Mouse (Mus musculus) CH12.LX (cell line): ENCODE data around the gene Lcn3. TPM values are rescaled to one million over a fixed set of nuclear protein-coding genes. Genes with fewer than 3 reads are reported as not detected.

ENCODE experiments used
- DNase-seq: peaks from one replicate; pipeline ENCODE4 v3.0.0-alpha.2; 2013; ENCODE audit errors: extremely low read depth
- H3K27ac ChIP-seq: 2 replicates; pipeline ENCODE4 v1.5.1; 2012; ENCODE audit warnings: low read depth, mild to moderate bottlenecking, control low read depth, moderate library complexity; ENCODE audit not compliant: insufficient read depth
- H3K27me3 ChIP-seq: replicated peaks from 2 replicates; pipeline ENCODE3; 2012; ENCODE audit warnings: inconsistent platforms
- H3K36me3 ChIP-seq, 2 experiments: replicated peaks in 1 of 2; 2 replicates each; pipeline versions ENCODE3 to v1.6.1; 2012; ENCODE audit warnings: inconsistent platforms in 1 of 2, low read length in 1 of 2, mild to moderate bottlenecking in 1 of 2, mixed read lengths in 1 of 2, moderate library complexity in 1 of 2; ENCODE audit not compliant: control insufficient read depth in 1 of 2, insufficient read depth in 1 of 2
- H3K4me1 ChIP-seq, 2 experiments: 2 replicates each; pipeline ENCODE4 v1.6.1; 2012; ENCODE audit warnings: inconsistent platforms in 1 of 2, moderate library complexity in 1 of 2; ENCODE audit not compliant: insufficient read depth in 2 of 2, control insufficient read depth in 1 of 2
- H3K4me2 ChIP-seq: 2 replicates; pipeline ENCODE4 v1.6.1; 2012; ENCODE audit warnings: low read depth, mild to moderate bottlenecking, control low read depth; ENCODE audit not compliant: poor library complexity, insufficient read depth, severe bottlenecking
- H3K4me3 ChIP-seq, 3 experiments: fragments of 150-350 bp in 1 of 3; sonication (generic) in 1 of 3; replicated peaks in 1 of 3; 2 replicates each; pipeline versions ENCODE3 to v1.5.1; 2011 to 2012; ENCODE audit warnings: low read depth in 2 of 3, low read length in 2 of 3, mild to moderate bottlenecking in 2 of 3, moderate library complexity in 2 of 3, control low read depth in 1 of 3, improper control_type of control experiment in 1 of 3, inconsistent platforms in 1 of 3, mixed read lengths in 1 of 3; ENCODE audit not compliant: poor library complexity in 1 of 3
- H3K79me2 ChIP-seq: replicated peaks from 2 replicates; pipeline ENCODE4 v1.6.1; 2012; ENCODE audit warnings: mild to moderate bottlenecking, moderate library complexity; ENCODE audit not compliant: control insufficient read depth, poor library complexity, insufficient read depth, severe bottlenecking; ENCODE audit errors: extremely low read depth
- H3K9ac ChIP-seq: 2 replicates; pipeline ENCODE4 v1.6.1; 2012; ENCODE audit warnings: low read depth, mild to moderate bottlenecking, control low read depth, moderate library complexity; ENCODE audit not compliant: insufficient read depth
- H3K9me3 ChIP-seq: replicated peaks from 2 replicates; pipeline ENCODE3; 2012; ENCODE audit warnings: low read length, inconsistent platforms, mixed read lengths
- BHLHE40 ChIP-seq: IDR thresholded peaks from 2 replicates; pipeline ENCODE4 v1.6.1; 2011; ENCODE audit warnings: mild to moderate bottlenecking, low read depth, low read length, improper control_type of control experiment
- CHD1 ChIP-seq: IDR thresholded peaks from 2 replicates; pipeline ENCODE4 v1.6.1; 2012; ENCODE audit warnings: low read depth, low read length, improper control_type of control experiment, inconsistent platforms
- CHD2 ChIP-seq: IDR thresholded peaks from 2 replicates; pipeline ENCODE4 v1.6.1; 2011; ENCODE audit warnings: low read length, improper control_type of control experiment
- E2F4 ChIP-seq: IDR thresholded peaks from 2 replicates; pipeline ENCODE4 v1.6.1; 2011; ENCODE audit warnings: low read depth, low read length, improper control_type of control experiment; ENCODE audit not compliant: insufficient replicate concordance
- ELF1 ChIP-seq: IDR thresholded peaks from 2 replicates; pipeline ENCODE4 v1.6.1; 2014; ENCODE audit warnings: low read depth, mild to moderate bottlenecking, inconsistent platforms, low read length, improper control_type of control experiment
- MAFK ChIP-seq: IDR thresholded peaks from 2 replicates; pipeline ENCODE4 v1.6.1; 2011; ENCODE audit warnings: low read length, improper control_type of control experiment; ENCODE audit not compliant: insufficient replicate concordance
- MEF2A ChIP-seq: IDR thresholded peaks from 2 replicates; pipeline ENCODE4 v1.6.1; 2014; ENCODE audit warnings: low read depth, mild to moderate bottlenecking, inconsistent platforms, low read length, improper control_type of control experiment, borderline replicate concordance
- NELFE ChIP-seq: IDR thresholded peaks from 2 replicates; pipeline ENCODE4 v1.6.1; 2011; ENCODE audit warnings: low read depth, low read length, improper control_type of control experiment
- NRF1 ChIP-seq: IDR thresholded peaks from 2 replicates; pipeline ENCODE4 v1.6.1; 2014; ENCODE audit warnings: low read depth, mild to moderate bottlenecking, inconsistent platforms, low read length, improper control_type of control experiment, moderate library complexity
- SMC3 ChIP-seq: IDR thresholded peaks from 2 replicates; pipeline ENCODE4 v1.6.1; 2011; ENCODE audit warnings: low read depth, low read length, improper control_type of control experiment
- TCF12 ChIP-seq: IDR thresholded peaks from 2 replicates; pipeline ENCODE4 v1.6.1; 2014; ENCODE audit warnings: low read depth, mild to moderate bottlenecking, inconsistent platforms, low read length, improper control_type of control experiment
- USF1 ChIP-seq: IDR thresholded peaks from 2 replicates; pipeline ENCODE4 v1.6.1; 2014; ENCODE audit warnings: low read depth, mild to moderate bottlenecking, inconsistent platforms, low read length, improper control_type of control experiment
- ZKSCAN1 ChIP-seq: IDR thresholded peaks from 2 replicates; pipeline ENCODE4 v1.6.1; 2012; ENCODE audit warnings: low read depth, inconsistent platforms, low read length, improper control_type of control experiment, borderline replicate concordance
- ZNF384 ChIP-seq: IDR thresholded peaks from 2 replicates; pipeline ENCODE4 v1.6.1; 2012; ENCODE audit warnings: low read depth, low read length, improper control_type of control experiment, inconsistent platforms
- dilution Hi-C: fragments of 300-500 bp; cut with MboI; formaldehyde crosslinking; loops from 2 replicates; pipeline ENCODE4 v1.14.3; 2020; ENCODE audit warnings: low sequenced_read_pairs; ENCODE audit not compliant: extremely low pct_unique_long_range_greater_than_20kb, extremely low pct_ligation_motif_present
- in situ Hi-C: fragments of 300-500 bp; cut with MboI; formaldehyde crosslinking; loops from 3 replicates; pipeline ENCODE4 v1.14.3; 2019; ENCODE audit warnings: low sequenced_read_pairs, low pct_ligation_motif_present, low pct_unique_long_range_greater_than_20kb, mixed read lengths
- polyA plus RNA-seq: library from polyadenylated mRNA; unstranded; fragments of >175 nt; gene quantifications from 2 replicates; pipeline ENCODE4 v1.2.1, GENCODE M21; 2012; ENCODE audit warnings: low read depth; ENCODE audit not compliant: insufficient read length
- total RNA-seq, 2 experiments: library from RNA; depleted of rRNA; stranded (reverse); fragments of 300-350 nt in 1 of 2; fragments of >200 nt in 1 of 2; gene quantifications; 2 replicates each; pipeline ENCODE4 v1.2.3; 2012 to 2014

Gene Lcn3
- total and polyA plus RNA-seq, 3 experiments: not detected

DNA sequence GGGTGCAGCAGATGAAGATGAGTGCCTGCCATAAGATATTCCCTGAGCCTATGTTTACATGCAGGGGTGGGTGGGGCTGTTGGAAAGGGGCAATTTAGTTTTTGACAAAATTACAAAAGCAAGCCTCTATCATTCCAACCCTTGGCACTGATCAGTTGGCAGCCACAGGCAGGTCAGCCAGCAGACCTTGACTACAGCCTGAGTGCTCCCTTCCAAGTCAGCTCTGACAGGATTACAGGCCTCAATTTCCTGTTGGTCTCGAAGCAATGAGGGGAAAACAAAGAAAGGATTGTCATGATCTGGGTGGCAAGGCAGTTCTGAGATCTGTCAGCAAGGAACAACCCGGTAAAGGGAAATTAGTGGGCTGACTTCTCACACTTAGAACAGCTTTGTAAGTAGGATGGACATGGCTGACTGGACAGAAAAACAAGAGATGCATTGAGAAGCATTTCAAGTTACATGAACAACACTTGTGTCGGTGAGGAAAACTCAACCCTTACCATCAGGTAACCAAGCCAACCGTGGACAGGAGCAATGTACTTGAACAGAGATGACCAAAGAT lies 7.2 kb upstream of the Lcn3 start:
- H3K27me3 ChIP-seq: peaks cover 18% of the 10 kb centered on the region
- no peaks in the 10 kb centered on the region for H3K79me2 ChIP-seq
- no peak overlapping the region for H3K27ac ChIP-seq
- no peak for DNase-seq
- no peaks in the 10 kb centered on the region for H3K36me3 ChIP-seq
- H3K9me3 ChIP-seq: peaks cover 3% of the 10 kb centered on the region
- H3K9ac ChIP-seq: no peak overlapping the region
- H3K4me2 ChIP-seq: no peak overlapping the region
- in situ Hi-C loops: no loop called here
- 0 out of 4 replicates have a peak, but pooled peaks cover 0 to 3% of the 10 kb centered on the region in 2 experiments for H3K4me1 ChIP-seq
- TF ChIP-seq SMC3: no peak
- TF ChIP-seq NELFE: no peak
- no peak for TF ChIP-seq TCF12
- no peak for TF ChIP-seq ZNF384
- TF ChIP-seq MEF2A: no peak
- no peak for TF ChIP-seq CHD2
- TF ChIP-seq E2F4: no peak
- no peak for TF ChIP-seq CHD1
- TF ChIP-seq BHLHE40: no peak
- no peak overlapping the region for H3K4me3 ChIP-seq
- dilution Hi-C loops: no loop called here

DNA sequence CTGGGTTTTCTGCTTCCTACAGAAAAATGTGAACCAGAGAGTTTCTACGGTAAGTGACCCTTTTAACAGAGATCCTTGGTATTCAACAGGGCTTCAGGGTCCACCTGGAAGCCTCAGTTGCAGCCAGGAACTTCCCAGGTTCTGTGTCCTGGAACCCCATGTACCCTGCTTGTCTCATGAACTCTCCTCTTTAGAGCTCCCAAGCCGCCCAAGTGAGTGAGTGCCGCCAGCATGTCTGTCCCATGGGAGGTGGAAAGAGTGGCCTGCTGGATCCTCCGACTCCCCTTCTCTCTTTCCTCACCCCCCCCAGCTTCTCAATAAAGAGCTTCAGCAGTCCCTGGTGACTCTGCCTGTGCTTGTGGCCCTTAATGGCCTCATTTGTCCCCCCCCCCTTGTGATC lies 2.4 kb downstream of the Lcn3 start:
- Histone ChIP-seq H3K4me1 (no peaks in the 10 kb centered on the region), H3K27ac (no peak overlapping the region), H3K4me3 (no peak overlapping the region), H3K9ac (no peak overlapping the region), H3K79me2 (no peaks in the 10 kb centered on the region), H3K36me3 (no peaks in the 10 kb centered on the region), H3K27me3 (peaks cover 90% of the 10 kb centered on the region), H3K4me2 (no peak overlapping the region), H3K9me3 (no peaks in the 10 kb centered on the region)
- TF ChIP-seq MAFK: no peak
- no peak for TF ChIP-seq ELF1
- TF ChIP-seq NRF1: no peak
- no peak for TF ChIP-seq MEF2A
- no peak for TF ChIP-seq ZKSCAN1
- no peak for TF ChIP-seq USF1
- TF ChIP-seq CHD1: no peak
- DNase-seq: no peak
- dilution Hi-C loops: no loop called here
- in situ Hi-C loops: loop anchor here (5.0 kb wide), 1 partner anchor 50 kb away; the partner anchor contains the start of gene Glt6d1
